Mouse (Mus musculus): ENCODE measurements around the gene Adap2.
"Not testable (repeated sequence)": the region's sequence is repeated elsewhere in the genome, so short reads cannot be mapped to it uniquely, and the experiment has no call there.

DNA sequence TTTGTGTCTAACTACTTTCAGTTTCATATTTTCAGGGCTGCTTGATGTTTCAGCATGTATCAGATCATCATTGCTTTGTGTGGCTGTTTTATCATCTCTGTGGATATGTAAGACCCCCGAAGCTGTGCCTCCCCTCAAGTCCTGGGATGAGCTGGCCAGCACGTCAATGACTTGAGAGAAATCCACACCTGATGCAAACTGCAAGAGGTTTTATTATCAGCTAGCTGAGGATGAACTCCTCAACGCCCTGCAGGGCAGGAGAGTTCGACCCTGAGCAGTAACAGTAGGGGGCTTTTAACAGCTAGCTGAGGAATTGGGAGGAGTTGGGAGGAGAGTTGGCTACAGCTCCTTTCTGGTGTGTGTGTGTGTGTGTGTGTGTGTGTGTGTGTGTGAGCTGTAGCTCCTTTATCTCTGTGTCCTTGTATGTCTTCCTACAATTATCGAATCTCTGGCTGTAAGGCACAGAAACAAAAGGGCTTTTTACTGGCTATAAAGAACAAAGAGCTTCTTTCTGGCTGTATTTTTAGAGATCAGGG lies 31.6 kb downstream of the Adap2 start:
- TF ChIP-seq MAX (IDR thresholded peaks at IDR 0.05; ENCODE audit: low read length); KAT2A (IDR thresholded peaks at IDR 0.05; ENCODE audit: insufficient replicate concordance, low read length); CTCF (conservative IDR thresholded peaks at IDR 0.05 in 1 of 2, IDR thresholded peaks at IDR 0.05 in 1 of 2; ENCODE audit: low read depth in 2 of 2, low read length in 2 of 2); MEF2A (IDR thresholded peaks at IDR 0.05; ENCODE audit: borderline replicate concordance, low read depth, low read length); CHD1 (IDR thresholded peaks at IDR 0.05; ENCODE audit: low read depth, low read length); MYC (IDR thresholded peaks at IDR 0.05; ENCODE audit: low read depth, low read length); JUND (conservative IDR thresholded peaks at IDR 0.05; ENCODE audit: low read depth, low read length): not testable (repeated sequence)

Data from CH12.LX (cell line).